Mouse (Mus musculus) spleen, postnatal 10 days (tissue): ENCODE measurements around the gene Zfp385a.

ENCODE experiments used
- DNase-seq, 2 experiments: peaks; one replicate each; pipeline ENCODE4 v3.0.0; 2021 to 2022; ENCODE audit warnings: low spot score in 2 of 2

Gene Zfp385a

DNA sequence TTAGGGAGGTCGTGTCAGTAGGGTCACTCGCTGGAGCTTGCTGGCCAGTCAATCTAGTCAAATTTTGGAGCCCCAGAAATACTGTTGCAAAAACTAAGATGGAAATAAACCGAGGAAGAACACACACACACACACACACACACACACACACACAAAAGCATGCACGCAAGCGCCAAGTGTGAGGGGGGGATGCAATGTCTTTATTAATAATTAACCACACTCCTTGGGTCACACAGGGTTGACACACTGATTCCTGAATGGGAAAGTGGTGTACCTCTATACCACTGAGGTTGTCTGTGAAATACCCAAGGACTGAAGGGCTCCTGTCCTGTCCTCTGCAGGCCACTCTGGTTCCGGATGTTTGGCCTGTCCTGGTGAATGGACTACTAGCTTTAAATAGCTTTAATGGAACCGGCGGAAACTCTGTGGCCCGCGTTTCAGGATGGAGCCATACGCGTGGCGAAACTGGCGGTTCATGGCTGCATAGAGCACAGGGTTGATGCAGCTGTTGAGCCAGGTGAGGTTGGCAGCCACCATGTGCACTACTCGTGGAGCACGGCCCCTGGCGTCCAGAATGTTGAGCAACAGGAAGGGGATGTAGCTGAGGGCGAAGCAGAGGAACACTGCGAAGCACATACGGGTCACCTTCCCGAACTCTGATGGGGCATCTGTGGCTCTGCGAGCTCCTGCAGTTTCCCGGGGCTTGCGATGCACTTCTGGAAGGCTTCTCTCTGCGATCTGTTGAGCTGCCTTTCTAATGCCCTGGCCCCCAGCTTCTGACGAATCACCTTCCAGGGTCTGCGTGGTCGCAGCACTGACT, 31.6 kb downstream of the Zfp385a start:
- DNase-seq: no peak

DNA sequence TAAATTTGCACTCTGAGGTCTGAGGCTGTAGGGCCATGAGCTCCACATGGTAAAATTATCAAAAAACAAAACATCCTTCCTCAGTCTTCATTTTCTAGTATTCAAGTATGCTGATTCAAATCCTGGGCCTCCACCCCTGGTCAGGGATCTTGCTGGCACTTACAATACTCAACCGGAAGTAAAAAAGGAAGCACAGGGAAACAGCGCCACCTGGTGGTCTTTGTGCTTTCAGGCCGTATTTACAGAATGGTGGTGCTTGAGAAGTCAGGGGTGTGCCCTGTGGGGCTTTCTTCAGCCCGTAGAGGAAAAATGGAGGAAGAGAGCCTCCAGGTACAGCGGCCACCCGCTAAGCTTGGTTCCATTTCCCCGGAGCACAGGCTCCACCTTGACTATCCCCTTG, 32.8 kb downstream of the Zfp385a start:
- peak; percentile 85 to 92 for DNase-seq

DNA sequence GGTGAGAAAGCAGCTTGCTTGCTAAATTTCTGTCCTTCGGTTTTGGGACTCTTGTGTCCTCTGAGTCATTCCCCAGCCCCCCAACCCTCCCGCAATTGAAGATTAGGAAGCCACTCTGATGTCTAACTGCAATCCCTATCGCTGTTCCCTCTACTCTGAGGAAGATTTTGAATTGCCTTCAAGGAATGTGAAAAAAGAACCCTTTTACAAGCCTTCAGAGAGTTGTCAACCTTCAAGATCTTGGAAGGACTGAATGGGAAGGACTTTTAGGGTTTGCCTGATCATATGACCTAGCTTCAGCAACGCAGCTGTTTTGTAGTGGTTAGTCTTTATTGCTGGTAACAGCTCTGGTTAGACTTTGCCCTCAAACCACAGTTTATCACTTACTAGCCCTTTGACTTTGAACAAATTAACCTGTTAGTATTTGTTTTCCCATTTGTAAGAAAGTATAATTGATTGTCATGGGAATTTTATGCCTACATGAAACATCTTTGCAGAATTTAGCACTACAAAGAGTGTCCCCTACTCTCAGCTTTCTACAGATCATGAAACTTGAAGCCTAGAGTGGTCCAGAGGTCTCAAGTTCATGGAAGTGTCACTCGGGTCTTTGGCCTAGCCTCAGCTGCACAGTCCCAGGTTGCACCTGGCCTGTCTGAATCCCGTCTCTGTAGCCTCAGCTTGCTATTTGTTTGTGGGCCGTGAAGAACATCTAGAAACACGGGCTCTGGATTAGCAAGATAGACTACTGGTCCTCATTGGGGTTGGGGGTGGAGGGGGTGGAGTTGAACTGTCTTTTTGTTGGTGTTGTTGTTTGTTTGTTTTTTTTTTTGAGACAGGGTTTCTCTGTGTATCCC, 33.9 kb downstream of the Zfp385a start:
- DNase-seq: no peak

DNA sequence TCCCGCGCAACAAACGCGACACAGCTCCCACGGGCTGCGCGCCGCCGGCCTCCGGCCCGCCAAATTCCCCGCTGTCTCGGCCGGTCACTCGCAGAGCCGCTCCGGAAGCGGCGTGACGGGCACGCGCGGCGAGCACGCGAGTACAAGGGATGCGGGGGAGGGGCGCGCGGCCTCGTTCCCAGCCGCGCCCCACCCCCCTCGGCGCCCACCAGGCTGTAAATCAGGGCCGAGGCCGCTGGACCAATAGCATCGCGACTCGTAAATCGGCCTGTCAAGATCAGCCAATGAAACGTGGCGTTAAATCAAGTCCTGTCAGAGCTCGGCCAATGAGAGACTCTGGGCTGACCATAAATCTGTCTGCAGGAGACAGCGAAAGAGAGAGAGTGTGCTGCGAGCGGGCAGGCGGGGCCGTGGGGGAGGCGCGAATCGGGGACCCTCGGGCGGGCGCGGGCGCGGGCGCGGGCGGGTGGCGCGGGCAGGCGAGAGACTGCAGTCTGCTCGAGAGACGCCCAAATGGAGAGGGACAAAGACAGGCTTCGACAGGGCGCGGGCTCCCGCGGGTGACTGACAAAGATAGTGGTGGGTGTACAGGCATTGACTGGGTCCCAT, 34.7 kb downstream of the Zfp385a start:
- peak; percentile 69 to 81 for DNase-seq

- no peak for DNase-seq
These were observed 35.3 kb downstream of the Zfp385a start for GRCm38 (mm10) chr15:103304616-103304969.

GRCm38 (mm10) chr15:103303916-103304615, 35.8 kb downstream of the Zfp385a start:
- no peak for DNase-seq

GRCm38 (mm10) chr15:103302341-103303021, 37.4 kb downstream of the Zfp385a start:
- no peak for DNase-seq

DNA sequence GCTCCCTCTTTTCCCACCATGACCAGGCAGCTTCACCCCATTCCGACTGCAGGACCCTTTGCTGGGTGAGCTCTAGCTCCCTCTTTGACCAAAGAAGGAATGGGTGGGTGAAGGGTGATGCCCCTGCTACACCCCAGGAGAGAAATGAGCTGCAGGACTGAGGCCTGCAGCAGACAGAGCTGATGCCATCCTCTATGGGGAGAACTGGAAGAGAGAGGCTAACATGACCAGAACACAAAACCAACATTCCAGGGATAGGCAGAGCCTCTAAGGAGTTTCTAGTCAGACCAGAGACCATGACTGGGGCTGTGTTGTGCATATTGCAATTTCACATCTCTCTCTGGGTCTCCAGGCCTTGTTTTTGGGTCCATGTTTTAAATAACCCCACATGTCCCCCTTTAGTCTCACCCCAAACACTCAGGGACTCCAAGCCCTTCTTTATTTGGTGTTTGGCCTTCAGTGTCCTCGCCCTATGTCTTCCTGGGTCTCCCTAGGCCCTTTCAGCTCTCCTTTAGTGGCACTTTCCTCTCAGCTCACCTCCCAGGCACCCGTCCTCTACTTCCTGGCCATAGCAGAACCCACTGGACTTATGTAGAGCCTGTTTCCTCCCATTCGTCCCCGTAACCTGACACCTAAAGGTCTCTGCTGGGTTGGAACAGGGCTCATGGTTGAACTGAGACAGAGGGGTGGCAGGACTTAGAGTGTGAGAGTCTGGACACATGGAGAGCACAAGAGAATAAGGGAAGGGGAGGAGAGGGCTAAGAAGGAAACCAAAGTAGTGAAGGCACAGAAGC, 38.1 kb downstream of the Zfp385a start:
- DNase-seq: no peak

DNA sequence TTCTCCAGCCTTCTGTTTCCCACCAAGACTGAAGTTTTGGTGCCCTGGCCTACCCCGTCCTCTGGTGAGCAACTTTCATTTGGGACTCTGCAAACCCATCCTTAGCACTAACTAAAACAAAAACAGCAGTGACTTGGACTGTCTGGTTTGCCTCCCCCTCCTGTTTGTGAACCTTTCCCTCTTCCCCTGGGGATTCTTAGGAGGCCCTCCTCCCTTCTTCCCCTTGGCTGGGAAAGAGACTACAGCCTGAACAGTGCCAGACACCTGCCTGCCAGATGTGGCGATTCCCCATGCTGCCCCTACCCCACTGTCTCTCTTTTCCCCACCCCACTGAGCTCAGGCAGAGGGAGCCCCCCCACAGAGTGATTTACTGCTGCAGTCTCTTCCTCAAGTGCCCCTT, 38.8 kb downstream of the Zfp385a start:
- no peak for DNase-seq

GRCm38 (mm10) chr15:103300560-103300959, 39.3 kb downstream of the Zfp385a start:
- no peak for DNase-seq

- no peak for DNase-seq
These were observed 39.8 kb downstream of the Zfp385a start for GRCm38 (mm10) chr15:103300067-103300471.

- no peak for DNase-seq
These were observed 40.2 kb downstream of the Zfp385a start for GRCm38 (mm10) chr15:103299644-103300043.

DNA sequence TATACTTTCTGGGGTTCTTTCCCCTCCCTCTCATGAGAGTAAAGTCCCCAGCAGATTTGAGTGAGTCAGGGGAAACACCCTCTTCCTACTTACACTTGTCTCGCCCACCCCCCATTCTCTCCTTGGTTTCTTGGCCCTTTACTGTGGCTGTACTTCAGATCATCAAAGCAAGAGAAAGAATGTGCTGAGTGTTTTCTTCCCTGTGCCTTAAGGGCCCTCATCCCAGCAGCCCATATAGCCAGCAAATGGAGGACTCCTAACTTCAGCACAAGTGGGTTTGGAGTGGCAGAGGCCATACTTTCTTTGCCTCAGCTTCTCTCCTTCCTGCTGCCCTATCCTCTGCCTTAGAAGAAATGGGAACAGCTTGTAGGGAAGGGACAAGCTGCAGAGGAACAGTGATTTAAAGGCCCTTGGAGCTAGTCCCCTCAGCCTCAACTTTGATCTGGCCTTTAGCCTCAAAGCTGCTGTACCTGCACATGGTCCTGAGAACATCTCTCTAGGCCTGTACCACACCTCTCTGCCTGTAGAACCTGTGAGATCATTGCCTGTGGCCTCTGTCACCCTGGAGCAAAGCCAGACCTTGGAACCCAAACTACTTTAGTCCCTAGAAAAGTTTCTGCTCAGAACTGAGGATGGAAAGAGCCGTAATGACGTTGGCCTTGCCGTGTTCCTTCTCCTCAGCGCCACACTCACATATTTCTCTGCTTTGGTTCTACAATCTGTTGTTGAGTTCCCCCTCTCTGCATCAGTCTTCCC, 40.9 kb downstream of the Zfp385a start:
- no peak for DNase-seq

DNA sequence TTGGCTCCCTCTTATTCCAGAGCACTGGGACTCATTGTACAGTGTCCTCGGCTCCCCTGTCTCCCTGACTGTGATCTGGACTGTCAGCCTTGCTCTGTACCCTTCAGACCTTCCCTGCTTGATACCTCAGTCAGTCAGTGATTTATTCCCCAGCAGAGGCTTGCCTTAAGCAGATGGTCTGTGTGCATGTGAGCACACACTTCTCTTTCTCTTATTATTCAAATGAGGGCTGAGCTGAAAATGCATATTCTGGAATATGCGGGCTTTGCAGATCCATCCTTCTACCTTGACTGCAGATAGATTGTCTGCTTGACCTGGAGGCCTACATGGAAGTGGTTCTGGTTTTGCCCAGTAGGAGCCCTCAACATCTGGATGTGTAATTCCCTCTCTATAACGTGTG, 41.9 kb downstream of the Zfp385a start:
- no peak for DNase-seq

- no peak for DNase-seq
These were observed 42.6 kb downstream of the Zfp385a start for GRCm38 (mm10) chr15:103297313-103297712.

GRCm38 (mm10) chr15:103295851-103296250, 44.0 kb downstream of the Zfp385a start:
- DNase-seq: no peak

- DNase-seq: no peak
These were observed 45.2 kb downstream of the Zfp385a start for GRCm38 (mm10) chr15:103294649-103295048.

DNA sequence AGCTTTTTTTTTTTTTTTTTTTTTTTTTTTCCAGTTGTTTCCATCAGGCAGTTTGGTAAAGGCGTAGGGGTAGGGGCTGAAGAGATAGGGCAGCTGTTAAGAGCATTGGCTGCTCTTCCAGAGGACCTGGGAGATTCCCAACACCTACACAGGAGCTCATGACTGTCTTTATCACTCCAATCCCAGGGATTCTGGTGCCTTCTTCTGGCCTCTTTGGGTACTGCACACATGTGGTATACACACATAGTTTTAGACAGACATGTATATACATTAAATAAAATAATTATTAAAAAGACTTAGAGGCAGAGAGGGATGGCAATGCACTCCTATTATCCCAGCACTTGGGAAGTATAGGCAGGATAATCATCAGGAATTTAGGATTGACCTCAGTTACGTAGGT, 46.5 kb downstream of the Zfp385a start:
- no peak for DNase-seq

DNA sequence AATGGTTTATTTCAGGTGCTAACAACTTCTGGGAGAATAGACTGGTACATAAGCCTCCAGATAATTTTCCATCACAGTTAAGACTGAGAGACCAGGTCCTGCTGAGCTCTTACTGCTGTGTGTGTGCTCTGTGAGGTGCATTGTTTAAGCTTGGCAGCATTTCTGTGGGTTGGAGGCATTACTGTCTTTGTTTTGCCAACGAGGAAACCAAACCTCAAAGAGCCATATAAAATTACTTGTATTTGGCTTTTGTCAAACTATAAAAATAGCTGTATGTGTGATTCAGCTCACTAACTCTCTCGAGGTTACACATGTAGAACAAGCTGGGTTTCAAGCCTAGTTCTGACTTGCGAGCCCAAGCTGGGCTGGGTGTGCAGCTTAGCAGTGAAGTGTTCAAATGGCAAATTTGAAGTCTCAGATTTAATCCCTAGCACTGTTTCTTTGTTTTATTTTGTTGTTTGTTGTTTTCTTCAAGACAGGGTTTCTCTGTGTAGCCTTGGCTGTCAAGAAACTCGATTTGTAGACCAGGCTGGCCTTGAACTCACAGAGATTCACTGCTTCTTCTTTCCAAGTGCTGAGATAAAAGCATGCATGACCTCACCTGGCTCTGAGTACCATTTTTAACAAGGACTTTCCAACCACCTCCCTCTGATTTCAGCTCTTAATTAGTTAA, 47.1 kb downstream of the Zfp385a start:
- DNase-seq: no peak
